21 mouse cellular contexts compared by ENCODE assay signal in the genomic region with DNA sequence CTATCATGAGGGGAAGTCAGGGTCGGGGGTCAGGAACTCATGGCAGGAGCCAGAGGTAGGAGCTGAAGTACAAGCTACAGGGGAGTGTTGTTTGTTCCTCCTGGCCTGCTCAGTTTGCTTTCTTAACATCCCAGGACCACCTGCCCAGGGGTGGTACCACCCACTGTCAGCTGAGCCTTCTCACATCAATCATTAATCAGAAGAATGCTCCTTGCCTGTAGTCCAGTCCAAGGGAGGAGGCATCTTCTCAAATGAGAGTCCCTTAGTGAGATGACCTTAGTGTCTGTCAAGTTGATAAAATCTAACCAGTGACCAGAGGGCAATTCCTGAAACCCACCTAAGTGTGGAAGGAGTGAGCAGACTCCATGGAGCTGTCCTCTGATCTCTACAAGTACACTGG. TPM values are rescaled to one million over a fixed set of nuclear protein-coding genes. Genes with fewer than 3 reads are reported as not detected.
DNase-seq lines count a peak whose midpoint lies in the region; ATAC-seq and TF ChIP-seq lines count a peak whose summit lies in the region.
"Had no signal": no experiment of that assay in that cellular context is flagged by ENCODE, and none has a peak within 500 bp of the region (broad histone marks: within the 10 kb centered on the region; RNA-seq: fewer than 3 reads in every experiment).

No protein-coding gene starts in this region.

- H3K9me3 ChIP-seq in kidney, embryonic 15.5 days (replicated peaks) = no peaks in the 10 kb centered on the region
- no peaks in the 10 kb centered on the region for H3K9me3 ChIP-seq in kidney, embryonic 16.5 days (ENCODE audit: low read length)
- no peaks in the 10 kb centered on the region for H3K9me3 ChIP-seq in kidney, postnatal 0 days (replicated peaks; ENCODE audit: low read length)
- H3K9me3 ChIP-seq: G1E had no signal

- no peaks in the 10 kb centered on the region for H3K27me3 ChIP-seq in kidney, embryonic 15.5 days
- no peaks in the 10 kb centered on the region for H3K27me3 ChIP-seq in kidney, embryonic 16.5 days (ENCODE audit: insufficient read depth, low read length)
- no peaks in the 10 kb centered on the region for H3K27me3 ChIP-seq in kidney, postnatal 0 days (ENCODE audit: insufficient read depth, low read length)
- H3K27me3 ChIP-seq: CH12.LX, Patski had no signal

- H3K36me3 ChIP-seq in kidney, embryonic 15.5 days = peaks cover 34% of the 10 kb centered on the region
- H3K36me3 ChIP-seq in kidney, embryonic 16.5 days (ENCODE audit: insufficient read depth, low read length) = peaks cover 15% of the 10 kb centered on the region
- H3K36me3 ChIP-seq in kidney, postnatal 0 days (ENCODE audit: insufficient read depth, low read length) = peaks cover 16% of the 10 kb centered on the region; the same call in 1 of the 2 replicates
- H3K36me3 ChIP-seq: G1E had no signal

- ATAC-seq in kidney, embryonic 15.5 days (replicated peaks; ENCODE audit: low FRiP score) = peak; percentile 49; the same call in 1 of the 2 replicates
- ATAC-seq in kidney, embryonic 16.5 days (ENCODE audit: low FRiP score, low TSS enrichment) = peak; percentile 35; the same call in 1 of the 2 replicates
- ATAC-seq in kidney, postnatal 0 days (replicated peaks; ENCODE audit: low FRiP score, low read depth) = peak; percentile 67; the same call in 1 of the 2 replicates
- ATAC-seq: activated CD4-positive, CD25-positive, alpha-beta regulatory T cell, adult 4 months; CD4-positive, CD25-positive, alpha-beta regulatory T cell, adult 4 months; Patski had no signal

- H3K9ac ChIP-seq in kidney, embryonic 15.5 days = no peak overlapping the region
- H3K9ac ChIP-seq in kidney, embryonic 16.5 days (replicated peaks; ENCODE audit: low read length) = no peak overlapping the region
- H3K9ac ChIP-seq in kidney, postnatal 0 days (ENCODE audit: low read depth, low read length) = no peak overlapping the region

- DNase-seq in kidney, adult 9 months = no peak
- DNase-seq in kidney, adult 18-20 months = no peak
- DNase-seq in kidney, postnatal 0 days (ENCODE audit: low spot score) = no peak
- no peak for DNase-seq in kidney, postnatal 14 days
- DNase-seq in yolk sac, embryonic 10.5 days (ENCODE audit: low spot score) = peak; percentile 82
- no peak for DNase-seq in liver
- DNase-seq: adrenal gland, adult 2 months; adrenal gland, adult 8-10 months; adrenal gland, postnatal 14 days; adrenal gland, postnatal 25 days; adrenal gland, postnatal 36 days; B cell, adult 2 months; cerebellum, adult 11 months; cerebellum, adult 11-12 months had no signal

- no peaks in the 10 kb centered on the region for H3K4me1 ChIP-seq in kidney, embryonic 15.5 days
- H3K4me1 ChIP-seq in kidney, embryonic 16.5 days (ENCODE audit: insufficient read depth, low read length) = no peaks in the 10 kb centered on the region
- no peaks in the 10 kb centered on the region for H3K4me1 ChIP-seq in kidney, postnatal 0 days (replicated peaks; ENCODE audit: insufficient read depth, low read length)

- H3K4me3 ChIP-seq in kidney, embryonic 15.5 days (replicated peaks) = no peak overlapping the region
- H3K4me3 ChIP-seq in kidney, embryonic 16.5 days (ENCODE audit: low read length) = no peak overlapping the region
- H3K4me3 ChIP-seq in kidney, postnatal 0 days (replicated peaks; ENCODE audit: low read depth, low read length) = no peak overlapping the region

- no peak overlapping the region for H3K27ac ChIP-seq in kidney, embryonic 15.5 days
- no peak overlapping the region for H3K27ac ChIP-seq in kidney, embryonic 16.5 days (ENCODE audit: low read length)
- no peak overlapping the region for H3K27ac ChIP-seq in kidney, postnatal 0 days

- TF ChIP-seq CTCF in kidney, postnatal 0 days (IDR thresholded peaks at IDR 0.05; ENCODE audit: low read depth) = no peak

- WGBS in kidney, embryonic 15.5 days = 82% methylated on average over 1 of the region's 1 CpGs
- WGBS in kidney, embryonic 16.5 days = 75% methylated on average over 1 of the region's 1 CpGs
- 87% methylated on average over 1 of the region's 1 CpGs for WGBS in kidney, postnatal 0 days

- H3K4me2 ChIP-seq in kidney, embryonic 15.5 days = no peak overlapping the region
- H3K4me2 ChIP-seq in kidney, embryonic 16.5 days (replicated peaks; ENCODE audit: low read depth, low read length) = no peak overlapping the region
- H3K4me2 ChIP-seq in kidney, postnatal 0 days (ENCODE audit: low read length) = no peak overlapping the region

RNA-seq across cellular contexts. Expression of a gene that starts 35.2 kb away (rescaled TPM):
- 211 and 221 TPM in 2 replicates for polyA plus RNA-seq in kidney, embryonic 15.5 days (2015; fragmentation: Nextera tagmentation; extraction: Ambion mirVana)
- 193 and 195 TPM in 2 replicates for polyA plus RNA-seq in kidney, embryonic 16.5 days (2015; fragmentation: Nextera tagmentation; extraction: Ambion mirVana)
- polyA plus RNA-seq in kidney, postnatal 0 days (2015; fragmentation: Nextera tagmentation; extraction: Ambion mirVana) = 242 and 246 TPM in 2 replicates

RNA-seq across cellular contexts. Expression of a gene that starts 37.4 kb away (rescaled TPM):
- polyA plus RNA-seq in kidney, embryonic 15.5 days (2015; fragmentation: Nextera tagmentation; extraction: Ambion mirVana) = 104 and 128 TPM in 2 replicates
- polyA plus RNA-seq in kidney, embryonic 16.5 days (2015; fragmentation: Nextera tagmentation; extraction: Ambion mirVana) = 147 and 148 TPM in 2 replicates
- 65.3 and 71.0 TPM in 2 replicates for polyA plus RNA-seq in kidney, postnatal 0 days (2015; fragmentation: Nextera tagmentation; extraction: Ambion mirVana)
